Mouse (Mus musculus) embryonic facial prominence, embryonic 10.5 days (tissue): Measurements from ENCODE around the gene Vrk3. TPM values are rescaled to one million over a fixed set of nuclear protein-coding genes. Genes with fewer than 3 reads are reported as not detected.

Experiments
- DNase-seq: peaks from one replicate; pipeline ENCODE4 v3.0.0-alpha.2; 2017; ENCODE audit warnings: low spot score
- H3K27ac ChIP-seq: fragments of 300-500 bp; sonication (generic); replicated peaks from 2 replicates; pipeline ENCODE4 v1.5.1; 2016; ENCODE audit warnings: mild to moderate bottlenecking
- H3K27me3 ChIP-seq: fragments of 300-500 bp; sonication (generic); replicated peaks from 2 replicates; pipeline ENCODE4 v1.6.1; 2016; ENCODE audit warnings: low read depth, mild to moderate bottlenecking; ENCODE audit not compliant: poor library complexity, severe bottlenecking
- H3K36me3 ChIP-seq: fragments of 300-500 bp; sonication (generic); replicated peaks from 2 replicates; pipeline ENCODE4 v1.6.1; 2016; ENCODE audit warnings: mild to moderate bottlenecking, moderate library complexity
- H3K4me1 ChIP-seq: fragments of 300-500 bp; sonication (generic); 2 replicates; pipeline ENCODE4 v1.6.1; 2016
- H3K4me3 ChIP-seq: fragments of 300-500 bp; sonication (generic); 2 replicates; pipeline ENCODE4 v1.5.1; 2016; ENCODE audit warnings: mild to moderate bottlenecking, moderate library complexity
- H3K9me3 ChIP-seq: fragments of 300-500 bp; sonication (generic); 2 replicates; pipeline ENCODE4 v1.6.1; 2016; ENCODE audit warnings: mild to moderate bottlenecking
- WGBS: fragments of 180-500 bp; shearing (Covaris S2); methylation state at CpG from one replicate; pipeline ENCODE4 v1.1.7; 2016; 5-methylcytosine and 5-hydroxymethylcytosine counted together
- polyA plus RNA-seq: library from polyadenylated mRNA; unstranded; fragments of >200 nt; fragmentation: Nextera tagmentation; extraction: Ambion mirVana; gene quantifications from 2 replicates; pipeline ENCODE4 v1.2.1, GENCODE M21; 2016

Gene Vrk3
- polyA plus RNA-seq, 1 experiment from 2014 or later, result 39.3 TPM

- H3K4me1 ChIP-seq, result peaks cover 31% of the 10 kb centered on the region
- no peaks in the 10 kb centered on the region for H3K9me3 ChIP-seq
- WGBS, result 36% methylated on average over 3 of the region's 3 CpGs
- no peak overlapping the region for H3K27ac ChIP-seq
- no peaks in the 10 kb centered on the region for H3K27me3 ChIP-seq
- peak; percentile 74 for DNase-seq
- no peak overlapping the region for H3K4me3 ChIP-seq
- peaks cover 68% of the 10 kb centered on the region for H3K36me3 ChIP-seq
Observed at GRCm38 (mm10) chr7:44824872-44825271, 76.7 kb downstream of the Vrk3 start.

GRCm38 (mm10) chr7:44826771-44827170 is 78.6 kb downstream of the Vrk3 start:
- WGBS, result 88% methylated on average over 3 of the region's 3 CpGs
- Histone ChIP-seq H3K27me3 (no peaks in the 10 kb centered on the region), H3K27ac (no peak overlapping the region), H3K9me3 (no peaks in the 10 kb centered on the region), H3K4me1 (peaks cover 20% of the 10 kb centered on the region), H3K4me3 (no peak overlapping the region), H3K36me3 (peaks cover 74% of the 10 kb centered on the region)
- DNase-seq, result no peak

Other genes with a start within 250 kb of the Vrk3 start
- 0.04 and 0.08 TPM in 2 replicates for gene Mybpc2, start 223.8 kb upstream of the Vrk3 start, polyA plus RNA-seq
- gene Spib, start 216.3 kb upstream of the Vrk3 start, polyA plus RNA-seq, result not detected in 2 replicates
- gene Pold1, start 199.6 kb upstream of the Vrk3 start, polyA plus RNA-seq, result 164 and 171 TPM in 2 replicates
- 75.0 and 77.6 TPM in 2 replicates for gene Nr1h2, start 194.5 kb upstream of the Vrk3 start, polyA plus RNA-seq
- 0.78 and 0.88 TPM in 2 replicates for gene Napsa, start 176.0 kb upstream of the Vrk3 start, polyA plus RNA-seq
- 0.44 and 0.63 TPM in 2 replicates for gene Kcnc3, start 157.7 kb upstream of the Vrk3 start, polyA plus RNA-seq
- gene Myh14, start 77.6 kb upstream of the Vrk3 start, polyA plus RNA-seq, result 2.7 and 4.3 TPM in 2 replicates
- gene Izumo2, start 39.7 kb upstream of the Vrk3 start, polyA plus RNA-seq, result not detected in 2 replicates
- 3.6 and 4.2 TPM in 2 replicates for gene Zfp473, start 2.6 kb downstream of the Vrk3 start, polyA plus RNA-seq
- gene Nup62, start 67.7 kb downstream of the Vrk3 start, polyA plus RNA-seq, result 169 and 173 TPM in 2 replicates
- gene Il4i1, start 68.0 kb downstream of the Vrk3 start, polyA plus RNA-seq, result 1.0 and 1.5 TPM in 2 replicates
- gene Atf5, start 68.2 kb downstream of the Vrk3 start, polyA plus RNA-seq, result 3.2 and 3.6 TPM in 2 replicates
- gene Akt1s1, start 100.6 kb downstream of the Vrk3 start, polyA plus RNA-seq, result 92.2 and 95.4 TPM in 2 replicates
- gene Tbc1d17, start 100.7 kb downstream of the Vrk3 start, polyA plus RNA-seq, result 77.2 and 82.7 TPM in 2 replicates
- 34.4 and 36.3 TPM in 2 replicates for gene Pnkp, start 108.7 kb downstream of the Vrk3 start, polyA plus RNA-seq
- gene Ptov1, start 121.4 kb downstream of the Vrk3 start, polyA plus RNA-seq, result 514 and 525 TPM in 2 replicates
- 135 and 146 TPM in 2 replicates for gene Med25, start 144.3 kb downstream of the Vrk3 start, polyA plus RNA-seq
- gene Fuz, start 147.7 kb downstream of the Vrk3 start, polyA plus RNA-seq, result 17.6 and 20.1 TPM in 2 replicates
- 75.1 and 77.1 TPM in 2 replicates for gene Ap2a1, start 181.1 kb downstream of the Vrk3 start, polyA plus RNA-seq
- 0.14 and 0.30 TPM in 2 replicates for gene Tsks, start 194.8 kb downstream of the Vrk3 start, polyA plus RNA-seq
- gene Cpt1c, start 226.4 kb downstream of the Vrk3 start, polyA plus RNA-seq, result 18.5 and 18.8 TPM in 2 replicates
- 968 and 991 TPM in 2 replicates for gene Prmt1, start 238.2 kb downstream of the Vrk3 start, polyA plus RNA-seq
- gene Irf3, start 249.2 kb downstream of the Vrk3 start, polyA plus RNA-seq, result 70.3 and 77.5 TPM in 2 replicates